Mouse (Mus musculus) lung, postnatal 36 days (tissue): ENCODE results near the gene Cbfa2t3.
"Not testable (repeated sequence)": the region's sequence is repeated elsewhere in the genome, so short reads cannot be mapped to it uniquely, and the experiment has no call there.

Experiments
- DNase-seq: peaks from one replicate; pipeline ENCODE4 v3.0.0; 2022; ENCODE audit warnings: mixed read lengths

The Cbfa2t3 gene

GRCm38 (mm10) chr8:122635878-122636802 is 62.8 kb downstream of the Cbfa2t3 start:
- DNase-seq, result peak; percentile 37

- DNase-seq, result no peak
Observed at GRCm38 (mm10) chr8:122633205-122633604, 65.7 kb downstream of the Cbfa2t3 start.

- not testable (repeated sequence) for DNase-seq
Observed at GRCm38 (mm10) chr8:122632134-122632533, 66.8 kb downstream of the Cbfa2t3 start.

GRCm38 (mm10) chr8:122630696-122631095 is 68.2 kb downstream of the Cbfa2t3 start:
- no peak for DNase-seq

DNA sequence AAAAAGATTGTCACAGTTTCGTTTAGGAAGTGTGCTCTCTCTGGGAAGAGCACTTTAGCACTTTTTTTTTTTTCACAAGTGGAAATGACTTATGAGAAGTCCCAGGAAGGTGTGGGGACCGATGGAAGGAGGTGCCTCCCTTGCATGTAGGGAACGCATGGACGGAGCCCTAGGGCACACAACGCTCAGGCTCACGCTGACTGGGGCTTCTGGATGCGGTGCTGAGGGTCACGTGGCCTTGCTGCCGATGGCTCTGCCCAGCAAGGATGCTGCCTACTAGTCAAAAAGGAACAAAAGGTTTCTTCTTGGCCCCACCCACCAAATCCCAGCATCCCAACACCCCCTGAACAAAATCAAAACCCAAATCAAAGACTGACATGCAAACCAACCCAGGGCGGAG is 69.5 kb downstream of the Cbfa2t3 start:
- DNase-seq, result no peak

DNA sequence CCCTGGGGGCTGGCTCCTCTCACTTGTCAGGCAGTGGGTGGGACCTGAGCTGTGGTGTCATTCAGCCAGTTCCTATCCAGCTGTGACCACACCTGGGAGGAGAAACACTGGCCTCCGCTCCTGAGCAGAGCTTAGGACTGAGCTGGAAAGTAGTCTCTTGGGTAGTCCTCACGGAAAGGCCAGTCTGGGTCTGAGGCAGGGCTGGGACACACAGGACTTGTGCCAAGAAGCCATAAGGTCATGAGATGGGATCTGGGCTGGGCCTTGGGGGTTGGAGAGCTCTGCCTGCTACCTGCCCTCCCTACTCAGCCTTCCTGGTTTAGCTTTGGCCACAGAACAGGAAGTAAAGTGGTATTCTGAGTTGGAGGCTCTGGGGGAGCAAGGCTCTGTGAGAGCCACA is 72.0 kb downstream of the Cbfa2t3 start:
- DNase-seq, result no peak

GRCm38 (mm10) chr8:122625811-122626210 is 73.1 kb downstream of the Cbfa2t3 start:
- no peak for DNase-seq

GRCm38 (mm10) chr8:122624653-122625052 is 74.3 kb downstream of the Cbfa2t3 start:
- DNase-seq, result no peak

DNA sequence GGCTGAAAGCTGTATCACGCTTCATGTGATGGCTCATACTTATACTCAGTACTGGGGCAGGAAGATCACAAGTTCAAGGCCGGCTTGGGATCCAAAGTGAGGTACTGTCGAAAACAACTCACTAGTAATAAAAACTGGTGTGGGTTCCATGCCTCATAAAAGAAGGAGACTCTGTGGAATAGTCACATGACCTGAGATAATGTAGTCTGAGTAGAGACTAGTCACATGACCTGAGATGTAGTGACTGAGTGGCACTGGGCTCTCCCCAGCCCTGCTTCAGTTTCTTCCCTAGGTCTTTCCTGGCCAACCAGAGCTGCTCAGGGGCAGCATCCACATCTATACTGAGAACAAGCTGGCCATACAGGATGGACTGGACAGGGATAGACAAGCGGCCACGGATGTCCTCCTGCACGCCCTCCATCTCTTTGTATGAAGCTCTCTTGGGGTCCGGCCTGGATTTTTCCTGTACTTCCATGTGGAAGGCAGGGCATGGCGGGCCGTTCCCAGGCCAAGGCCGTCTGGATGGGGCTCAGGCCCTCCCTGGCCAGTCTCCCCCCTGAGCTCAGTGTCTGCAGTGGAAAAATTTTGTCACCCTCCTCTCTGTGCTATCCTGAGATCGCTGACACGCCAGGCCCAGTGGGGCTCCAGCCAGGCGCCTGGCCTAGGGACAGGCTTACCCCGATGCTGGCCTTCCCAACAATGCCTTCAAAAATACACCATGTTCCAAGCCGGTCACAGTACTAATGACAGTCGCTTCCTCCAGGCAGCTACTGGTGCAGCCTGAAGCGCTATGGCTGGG is 74.9 kb downstream of the Cbfa2t3 start:
- peak; percentile 34 for DNase-seq

DNA sequence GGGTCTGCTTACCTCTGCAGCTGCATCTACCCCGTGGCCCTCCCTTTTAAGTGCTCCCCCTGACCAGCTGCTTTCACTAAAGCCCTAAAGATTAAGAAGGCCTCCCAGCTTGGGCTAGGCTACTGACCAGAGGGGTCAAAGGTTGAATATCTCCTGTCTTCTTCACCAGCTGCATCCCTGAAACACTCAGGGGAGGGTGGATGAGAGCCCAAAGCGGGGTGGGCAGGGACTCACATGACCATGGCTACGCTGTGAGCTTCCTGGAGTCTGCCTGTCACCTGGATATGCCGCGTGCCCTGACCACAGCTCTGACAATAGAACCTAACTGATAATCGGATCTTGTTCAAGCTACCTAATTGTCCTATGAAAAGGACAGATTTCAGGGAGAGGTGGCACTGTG is 76.2 kb downstream of the Cbfa2t3 start, which contains the start of gene Pabpn1l:
Gene Pabpn1l, minus strand, starts transcription at position 13 of the 400 bp plus-strand sequence.
- DNase-seq, result no peak

DNA sequence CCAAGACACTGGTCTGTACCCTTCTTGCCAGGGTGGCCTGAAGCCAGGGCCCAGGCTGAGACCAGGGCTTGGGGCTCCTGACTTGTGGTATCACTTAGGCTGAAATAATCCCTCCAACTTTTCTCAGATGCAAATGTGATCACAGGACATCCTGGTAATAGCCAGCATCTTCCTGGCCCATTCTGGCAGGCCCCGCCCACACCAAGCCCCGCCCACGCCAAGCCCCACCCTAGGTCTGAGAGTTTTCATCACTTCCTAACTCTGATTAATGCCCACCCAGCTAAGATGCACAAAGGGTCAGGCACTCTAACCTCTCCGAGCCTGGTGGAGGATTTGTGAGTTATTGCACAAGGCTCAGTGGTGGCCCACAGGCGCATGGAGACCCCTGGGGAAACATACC is 78.5 kb downstream of the Cbfa2t3 start:
- no peak for DNase-seq

- no peak for DNase-seq
Observed at GRCm38 (mm10) chr8:122618660-122619378, 80.1 kb downstream of the Cbfa2t3 start.

DNA sequence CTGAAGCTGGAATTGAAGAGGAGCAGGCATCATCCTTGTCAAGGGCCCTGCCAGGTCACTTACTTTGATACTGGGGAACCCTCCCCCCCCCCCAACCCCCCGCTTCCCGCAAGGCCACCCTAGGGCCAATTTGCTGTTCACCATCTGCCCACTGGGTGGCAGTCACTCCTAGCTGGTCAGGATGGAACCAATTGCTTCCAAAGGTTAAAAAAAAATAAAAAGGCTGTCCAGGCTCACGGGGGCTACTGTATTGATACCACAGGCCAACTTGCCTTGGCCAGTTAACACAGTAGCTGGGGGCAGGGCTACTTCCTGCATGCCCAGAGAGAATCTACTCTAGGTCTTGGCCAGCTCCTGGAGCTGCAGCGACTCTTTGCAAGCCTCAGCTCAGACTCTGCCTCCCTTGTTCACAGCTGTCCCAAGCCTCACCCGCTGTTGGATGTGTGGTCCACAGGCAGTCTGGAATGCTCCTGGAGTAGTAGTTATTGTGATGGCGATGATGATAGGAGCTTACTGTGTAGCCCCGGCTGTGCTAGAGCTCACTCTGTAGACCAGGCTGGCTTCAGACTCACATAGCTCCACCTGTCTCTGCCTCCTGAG is 80.9 kb downstream of the Cbfa2t3 start:
- peak; percentile 94 for DNase-seq

DNA sequence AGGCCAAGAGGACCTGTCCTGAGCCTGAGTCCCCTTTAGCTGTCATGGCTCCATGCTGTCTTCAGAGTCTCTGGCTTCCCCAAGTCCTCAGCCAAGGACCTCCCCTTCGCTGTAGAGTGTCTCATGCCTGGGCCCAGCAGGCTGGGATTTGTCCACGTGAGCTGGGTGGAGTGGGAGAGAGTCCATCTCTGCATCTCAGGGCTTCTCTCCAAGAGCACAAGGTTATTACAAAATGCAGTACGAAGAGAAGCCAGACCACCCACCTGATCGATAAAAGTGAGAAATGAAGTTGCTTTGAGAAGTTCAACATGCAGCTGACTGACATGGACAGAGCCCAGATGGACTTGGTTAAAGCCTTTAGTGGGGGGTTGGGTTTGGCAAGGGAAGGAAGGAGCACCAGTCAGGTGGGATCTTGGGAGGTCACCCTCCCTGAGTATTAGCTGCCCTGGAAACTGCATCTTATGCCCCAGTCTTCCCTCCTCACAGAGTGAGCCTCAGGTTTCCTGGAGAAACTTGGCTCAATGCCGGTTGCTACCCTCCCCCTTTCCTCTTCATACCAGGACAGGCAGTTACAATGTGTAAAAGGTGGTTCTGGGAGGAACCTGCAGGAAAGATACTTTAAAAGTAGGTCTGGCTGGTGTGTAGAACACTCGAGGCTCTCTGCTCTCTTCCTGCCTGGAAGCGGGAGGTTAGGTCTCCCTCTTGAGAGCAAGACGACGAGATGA is 82.6 kb downstream of the Cbfa2t3 start:
- DNase-seq, result peak; percentile 65

DNA sequence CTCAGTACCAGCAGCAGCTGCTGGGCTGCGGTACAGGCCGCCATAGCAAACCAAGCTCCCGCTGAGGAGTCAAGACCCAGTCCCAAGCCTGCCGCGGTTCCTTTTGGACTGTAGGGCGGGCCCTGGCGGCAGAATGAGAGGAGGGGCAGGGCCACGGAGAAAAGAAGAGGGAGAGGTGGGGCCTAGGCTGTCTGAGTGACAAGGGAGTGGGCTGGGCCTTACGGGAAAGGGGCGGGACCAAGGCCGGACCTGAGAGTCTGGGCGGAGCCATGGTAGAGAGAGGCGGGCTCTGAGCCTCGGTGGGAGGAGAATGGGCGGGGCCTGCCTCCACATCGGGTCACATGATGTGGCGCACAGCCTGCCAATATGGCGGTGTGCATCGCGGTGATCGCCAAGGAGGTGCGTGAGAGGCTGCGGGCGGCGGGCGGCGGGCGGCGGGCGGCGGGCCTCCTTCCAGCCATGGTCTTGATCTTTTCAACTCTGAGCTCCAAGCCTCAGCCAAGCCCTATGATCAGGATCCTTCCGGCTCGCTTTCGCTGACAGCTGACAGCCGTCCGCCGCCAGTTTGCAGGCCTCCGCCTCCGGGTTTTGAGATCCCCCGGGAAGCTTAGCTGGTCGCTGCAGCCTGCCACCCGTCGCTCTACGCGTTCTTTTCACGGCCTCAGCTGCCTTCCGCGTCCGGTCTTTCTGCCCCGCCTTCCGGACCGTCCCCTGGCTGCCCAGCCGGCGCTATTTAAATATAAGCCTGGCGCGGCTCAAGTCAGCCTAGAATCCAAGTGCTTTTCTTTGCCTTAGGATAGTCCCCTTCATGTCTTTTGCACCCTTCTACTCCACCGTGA is 87.4 kb downstream of the Cbfa2t3 start, which contains the start of the genes Galns and Trappc2l:
Gene Galns, minus strand, starts transcription at position 169 of the 839 bp plus-strand sequence.
Gene Trappc2l, plus strand, starts transcription at position 346 of the 839 bp plus-strand sequence.
- peak; percentile 98 for DNase-seq

- no peak for DNase-seq
Observed at GRCm38 (mm10) chr8:122610612-122611277, 88.2 kb downstream of the Cbfa2t3 start.

DNA sequence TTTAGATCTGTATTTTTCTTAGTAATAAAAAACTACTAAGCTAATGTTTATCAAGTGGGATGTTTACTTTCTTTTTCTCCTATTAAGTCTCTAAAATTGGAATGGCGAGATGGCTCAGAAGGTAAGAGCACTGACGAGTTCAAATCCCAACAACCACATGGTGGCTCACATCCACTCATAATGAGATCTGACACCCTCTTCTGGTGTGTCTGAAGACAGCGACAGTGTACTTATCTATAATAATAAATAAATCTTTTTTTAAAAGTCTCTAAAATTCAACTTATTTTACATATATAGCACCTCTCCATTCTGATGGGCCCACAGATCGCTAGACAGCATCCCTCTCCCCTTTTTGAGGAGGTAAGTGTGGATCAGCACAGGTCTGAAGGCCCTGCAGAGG is 88.7 kb downstream of the Cbfa2t3 start:
- DNase-seq, result no peak

GRCm38 (mm10) chr8:122606810-122607209 is 92.1 kb downstream of the Cbfa2t3 start:
- no peak for DNase-seq

DNA sequence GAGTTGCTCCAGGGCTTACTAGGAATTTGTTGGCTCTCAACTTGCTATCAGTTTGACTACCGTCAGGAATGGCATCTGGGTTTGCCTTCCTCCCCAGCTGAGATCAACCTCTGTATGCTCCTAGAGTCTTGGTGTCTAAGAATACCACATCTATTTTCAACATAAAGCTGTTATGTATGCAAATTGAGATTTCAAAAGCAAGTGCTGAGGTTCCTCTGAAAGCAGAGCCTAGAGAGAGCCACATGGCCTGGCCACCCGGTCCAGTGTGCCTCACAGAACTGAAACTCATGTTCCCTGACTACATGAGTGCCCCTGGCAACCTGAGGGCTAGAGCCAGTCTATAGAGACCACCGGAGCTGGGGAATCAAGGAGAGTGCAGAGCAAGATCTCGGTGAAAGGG is 93.5 kb downstream of the Cbfa2t3 start:
- no peak for DNase-seq

DNA sequence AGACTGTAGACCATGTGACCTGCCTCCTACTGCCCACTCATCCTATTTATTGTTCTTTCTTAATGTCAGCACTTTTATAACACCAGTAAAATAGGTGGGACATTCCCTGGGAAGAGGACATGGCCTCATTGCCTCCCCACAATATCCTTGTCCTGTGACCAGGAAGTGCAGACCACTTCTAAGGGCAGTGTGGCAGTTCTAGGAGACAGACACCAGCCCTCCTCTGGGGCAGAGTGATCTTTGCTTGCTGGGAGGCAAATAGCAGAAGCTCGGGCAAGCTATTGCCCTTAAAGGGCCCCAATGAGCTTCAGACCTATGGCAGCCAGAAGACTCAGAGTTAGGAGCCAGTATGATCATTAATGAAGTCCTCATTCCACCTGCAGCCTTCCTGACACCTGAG is 94.3 kb downstream of the Cbfa2t3 start:
- no peak for DNase-seq
